Mouse (Mus musculus): ENCODE measurements at regions not wholly inside any gene's neighbourhood (a gene's known extent, or its start where the extent isn't known, plus 50 kb on each side); places are given as distances from the start of the nearest gene placed in this dataset.
"Not testable (repeated sequence)": the region's sequence is repeated elsewhere in the genome, so short reads cannot be mapped to it uniquely, and the experiment has no call there.

DNA sequence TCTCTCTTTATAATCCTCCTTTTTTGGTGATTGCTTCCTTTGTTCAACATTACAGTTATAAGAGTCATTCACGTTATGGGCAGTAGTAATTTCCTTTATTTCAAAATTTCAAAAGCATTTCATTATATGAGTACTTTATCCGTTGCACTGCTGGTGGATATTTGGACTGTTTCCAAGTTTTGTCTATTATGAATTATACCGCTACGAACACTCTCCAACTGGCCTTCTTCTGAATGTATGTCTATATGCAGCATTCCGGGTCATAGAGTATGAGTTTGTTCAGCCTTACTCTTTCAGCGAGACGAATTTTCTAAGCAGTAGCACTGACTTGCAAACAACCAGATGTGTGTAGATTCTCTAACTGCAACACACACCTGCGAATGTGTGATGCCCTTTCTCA, 57.8 kb downstream of the Dusp6 start:
- no peak for DNase-seq (ENCODE audit: low spot score)

GRCm38 (mm10) chr10:99323358-99323757, 60.3 kb downstream of the Dusp6 start:
- DNase-seq (ENCODE audit: low spot score) = no peak

GRCm38 (mm10) chr10:99327501-99327900, 64.5 kb downstream of the Dusp6 start:
- no peak for DNase-seq (ENCODE audit: low spot score)

- DNase-seq (ENCODE audit: low spot score) = no peak
Measured at GRCm38 (mm10) chr10:99328568-99328967, 65.5 kb downstream of the Dusp6 start.

- no peak for DNase-seq (ENCODE audit: low spot score)
Measured at GRCm38 (mm10) chr10:99329469-99329868, 66.4 kb downstream of the Dusp6 start.

DNA sequence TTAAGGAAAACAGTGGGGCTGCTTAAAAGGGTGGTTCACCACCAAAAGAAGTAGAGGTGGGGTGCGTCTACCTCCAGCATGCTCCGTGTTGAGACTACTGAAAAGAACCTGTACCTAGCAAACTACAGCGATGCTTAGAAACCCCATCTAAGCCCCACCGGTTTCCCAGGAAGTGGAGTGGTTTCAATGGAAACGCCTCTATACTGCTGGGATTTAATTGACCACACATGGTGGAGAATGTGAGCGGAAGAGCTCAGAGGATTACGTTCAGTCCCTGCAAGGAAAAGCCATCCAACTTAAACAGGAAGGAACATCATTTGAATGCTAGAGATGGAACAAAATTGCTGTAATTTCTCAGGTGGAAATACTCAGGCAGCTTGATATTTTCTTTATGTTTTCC, 67.5 kb downstream of the Dusp6 start:
- DNase-seq (ENCODE audit: low spot score) = no peak

- no peak for DNase-seq (ENCODE audit: low spot score)
Measured at GRCm38 (mm10) chr10:99331876-99332275, 68.8 kb downstream of the Dusp6 start.

DNA sequence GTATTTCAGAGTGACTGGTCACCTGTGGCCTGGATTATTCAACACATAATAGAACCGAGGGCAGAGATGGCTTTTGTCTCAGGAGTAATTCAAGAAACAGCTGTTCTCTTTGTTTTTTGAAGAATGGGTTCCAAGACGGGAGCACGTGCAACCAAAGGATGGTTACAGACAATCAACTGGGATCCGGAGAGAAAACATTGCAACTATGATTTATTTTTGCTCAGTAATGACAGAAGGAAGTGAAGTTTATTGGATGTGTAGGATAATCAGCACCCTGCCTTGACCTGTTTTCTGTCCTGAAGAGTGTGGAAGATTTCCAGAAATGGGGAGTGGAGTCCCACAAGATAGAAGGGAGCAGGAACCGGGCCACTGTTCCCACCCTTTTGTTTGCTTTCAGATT, 70.8 kb downstream of the Dusp6 start:
- DNase-seq (ENCODE audit: low spot score) = no peak

GRCm38 (mm10) chr10:99336091-99336490, 73.1 kb downstream of the Dusp6 start:
- no peak for DNase-seq (ENCODE audit: low spot score)

DNA sequence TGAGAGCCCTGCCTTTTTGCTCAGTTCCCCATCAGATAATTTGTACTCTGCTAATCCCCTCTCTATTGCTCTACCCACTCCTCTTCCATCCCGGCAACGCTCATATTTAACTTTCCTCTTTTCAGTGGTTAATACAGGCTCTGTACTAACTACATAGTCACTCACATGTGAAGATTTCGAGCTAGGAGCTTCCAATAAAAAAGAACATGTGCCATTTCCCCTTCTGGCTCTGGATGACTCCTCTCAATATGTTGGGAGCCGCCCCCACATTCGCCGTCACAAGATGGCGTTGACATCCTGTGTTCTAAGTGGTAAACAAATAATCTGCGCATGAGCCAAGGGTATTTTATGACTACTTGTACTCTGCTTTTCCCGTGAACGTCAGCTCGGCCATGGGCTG, 75.8 kb downstream of the Dusp6 start:
- DNase-seq (ENCODE audit: low spot score) = not testable (repeated sequence)

DNA sequence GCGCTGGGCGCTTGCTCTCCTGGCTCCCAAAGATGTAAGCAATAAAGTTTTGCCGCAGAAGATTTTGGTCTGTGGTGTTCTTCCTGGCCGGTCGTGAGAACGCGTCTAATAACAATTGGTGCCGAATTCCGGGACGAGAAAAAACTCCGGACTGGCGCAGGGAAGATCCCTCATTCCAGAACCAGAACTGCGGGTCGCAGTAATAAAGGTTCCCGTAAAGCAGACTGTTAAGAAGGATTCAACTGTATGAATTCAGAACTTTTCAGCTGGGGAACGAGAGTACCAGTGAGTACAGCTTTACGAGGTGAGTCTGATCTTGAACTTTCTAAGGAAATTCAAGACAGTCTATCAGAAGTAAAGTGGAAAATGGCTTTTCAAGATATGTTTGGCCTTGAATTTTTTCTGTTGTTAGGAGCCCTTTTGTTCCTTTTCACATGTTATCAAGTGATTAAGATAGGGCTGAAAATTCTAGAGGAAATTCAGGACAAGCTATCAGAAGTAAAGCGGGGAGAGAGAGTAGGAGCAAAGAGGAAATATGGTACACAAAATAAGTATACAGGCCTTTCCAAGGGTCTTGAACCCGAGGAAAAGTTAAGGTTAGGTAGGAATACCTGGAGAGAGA, 76.4 kb downstream of the Dusp6 start:
- DNase-seq (ENCODE audit: low spot score) = not testable (repeated sequence)

- DNase-seq (ENCODE audit: low spot score) = not testable (repeated sequence)
Measured at GRCm38 (mm10) chr10:99340057-99340456, 77.0 kb downstream of the Dusp6 start.

DNA sequence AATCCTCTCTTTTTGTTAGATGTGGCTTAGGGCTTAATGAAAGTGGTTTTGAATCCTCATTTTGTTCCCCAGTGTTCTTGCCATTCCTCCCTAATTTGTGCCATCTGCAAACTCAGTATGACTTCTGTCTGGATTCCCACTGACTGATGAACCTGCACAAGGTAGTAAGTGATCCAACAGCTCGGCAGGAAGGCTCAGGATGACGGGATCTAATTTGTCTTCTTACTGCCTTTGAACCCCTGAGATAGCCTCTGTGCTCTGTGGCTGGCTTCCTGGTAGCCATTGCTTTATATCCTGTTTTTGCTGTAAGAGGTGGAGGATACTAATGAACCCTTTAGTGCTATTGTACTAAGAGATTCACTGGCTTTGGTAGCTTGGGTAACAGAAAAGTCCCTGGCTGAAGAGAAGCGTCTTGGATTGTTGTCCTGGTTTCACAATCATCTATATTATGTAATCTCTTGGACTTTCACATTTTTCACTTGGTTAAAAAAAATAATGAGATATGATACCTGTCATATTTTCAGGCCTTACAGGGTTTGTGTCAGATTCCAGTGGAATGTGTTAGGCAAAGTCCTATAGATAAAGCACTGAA, 86.2 kb downstream of the Dusp6 start:
- DNase-seq (ENCODE audit: low spot score) = no peak

GRCm38 (mm10) chr10:99353541-99354292, 90.7 kb downstream of the Dusp6 start:
- no peak for DNase-seq (ENCODE audit: low spot score)

DNA sequence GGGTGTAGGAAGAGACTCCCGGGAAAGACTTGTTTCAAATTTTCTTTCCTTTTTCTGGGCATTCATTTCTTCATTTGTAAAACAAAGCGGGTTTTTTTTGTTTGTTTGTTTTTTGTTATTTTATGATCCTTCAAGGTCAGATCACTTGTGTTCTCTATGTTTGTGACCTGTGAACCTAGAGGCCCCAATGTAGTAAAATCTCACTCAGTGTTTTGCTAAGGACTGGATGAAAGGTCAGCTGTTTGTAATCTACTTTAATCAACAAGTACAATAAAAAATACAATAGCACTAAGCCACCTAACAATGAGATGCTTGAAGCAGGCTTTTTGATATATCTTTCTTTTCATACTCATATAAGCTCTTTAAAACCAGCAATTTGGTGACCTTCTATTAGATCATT, 91.3 kb downstream of the Dusp6 start:
- DNase-seq (ENCODE audit: low spot score) = no peak

- DNase-seq (ENCODE audit: low spot score) = no peak
Measured at GRCm38 (mm10) chr10:99355303-99355702, 92.3 kb downstream of the Dusp6 start.

DNA sequence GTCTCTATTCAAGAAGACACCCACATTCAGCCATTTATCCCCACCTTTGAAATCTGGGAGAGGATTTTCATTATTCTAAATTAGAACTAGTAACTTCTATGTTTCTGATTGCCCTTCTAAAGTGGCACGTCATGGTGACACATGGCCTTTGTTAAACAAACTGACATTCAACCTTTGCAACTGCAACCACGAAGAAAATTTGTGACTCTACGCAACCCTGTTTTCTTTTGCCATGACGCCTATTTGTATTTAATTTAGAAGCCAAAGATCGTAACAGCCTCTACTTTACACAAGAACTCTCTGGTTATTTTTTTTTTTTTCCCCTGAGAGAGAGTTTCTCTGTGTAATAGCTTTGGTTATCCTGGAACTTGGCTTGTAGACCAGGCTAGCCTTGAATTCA, 93.2 kb downstream of the Dusp6 start:
- DNase-seq (ENCODE audit: low spot score) = no peak

DNA sequence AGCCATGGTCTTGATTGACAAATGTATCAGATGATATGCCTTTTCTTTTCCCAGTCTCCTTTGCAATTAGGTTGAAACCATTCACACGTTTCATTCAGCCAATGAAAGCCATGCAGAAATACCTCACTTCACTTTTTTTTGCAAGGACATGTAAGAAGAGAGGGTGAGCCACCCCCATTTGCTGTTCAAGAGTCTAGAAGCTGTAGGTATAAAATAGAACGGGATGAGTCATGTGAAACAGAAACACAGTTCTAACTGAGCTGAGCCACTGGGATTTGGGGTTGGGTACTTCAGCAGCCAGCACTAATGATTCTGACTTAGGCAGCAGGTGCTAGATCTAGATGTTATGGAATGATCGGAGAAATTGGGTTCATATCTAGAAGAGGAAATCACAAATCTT, 93.9 kb downstream of the Dusp6 start:
- DNase-seq (ENCODE audit: low spot score) = no peak

- no peak for DNase-seq (ENCODE audit: low spot score)
Measured at GRCm38 (mm10) chr10:99357347-99357746, 94.3 kb downstream of the Dusp6 start.

- DNase-seq (ENCODE audit: low spot score) = no peak
Measured at GRCm38 (mm10) chr10:99358256-99358655, 95.2 kb downstream of the Dusp6 start.

DNA sequence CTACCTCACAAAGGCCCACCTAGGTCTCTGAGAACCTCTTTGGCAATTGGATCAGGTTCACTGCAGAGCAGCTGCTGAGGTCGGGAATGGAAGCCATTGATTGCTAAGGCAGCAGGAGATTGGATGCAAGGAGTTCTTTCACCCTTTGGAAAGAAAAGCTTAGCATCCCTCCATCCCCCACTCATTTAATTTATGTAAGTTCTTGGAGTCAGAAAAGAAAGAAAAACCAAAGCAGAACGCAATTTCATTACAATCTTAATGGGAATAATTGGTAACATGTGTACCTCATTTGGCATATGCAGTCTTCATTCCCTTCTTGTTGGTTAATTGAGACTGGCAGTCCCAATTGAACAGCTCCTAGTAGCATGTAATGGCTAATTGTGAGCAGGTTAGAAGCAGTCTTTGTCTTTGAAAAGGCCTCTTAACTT, 96.4 kb downstream of the Dusp6 start:
- DNase-seq (ENCODE audit: low spot score) = no peak

GRCm38 (mm10) chr10:99360601-99361000, 97.6 kb downstream of the Dusp6 start:
- DNase-seq (ENCODE audit: low spot score) = not testable (repeated sequence)

- DNase-seq (ENCODE audit: low spot score) = no peak
Measured at GRCm38 (mm10) chr10:99366162-99366561, 103.1 kb downstream of the Dusp6 start.

Measured in spleen, adult 12 weeks (tissue).